8 mouse cellular contexts compared by ENCODE assay signal in genomic region chr6:91843628-91844153, GRCm38 (mm10). TPM values are rescaled to one million over a fixed set of nuclear protein-coding genes. Genes with fewer than 3 reads are reported as not detected.
DNase-seq lines count a peak whose midpoint lies in the region; ATAC-seq and TF ChIP-seq lines count a peak whose summit lies in the region.

No protein-coding gene starts in this region.

- DNase-seq in heart, postnatal 25 days (ENCODE audit: low spot score): no peak
- peak; percentile 58 for DNase-seq in brain, embryonic 14.5 days (ENCODE audit: low read depth)
- DNase-seq in hindbrain, embryonic 11.5 days (ENCODE audit: low spot score): peak; percentile 52
- DNase-seq in urinary bladder, adult 18-20 months (ENCODE audit: low spot score in 2 of 2): no peak
- DNase-seq in adipocyte (ENCODE audit: low spot score): no peak
- DNase-seq in spleen, adult 12 weeks (ENCODE audit: low spot score): no peak

- 5% methylated on average over 69 of the region's 69 CpGs for WGBS in heart, embryonic 12.5 days
- 4% methylated on average over 63 of the region's 69 CpGs for WGBS in hindbrain, embryonic 11.5 days
- WGBS in midbrain, embryonic 12.5 days: 5% methylated on average over 60 of the region's 69 CpGs

- no peaks in the 10 kb centered on the region for H3K9me3 ChIP-seq in heart, embryonic 12.5 days (replicated peaks)
- H3K9me3 ChIP-seq in hindbrain, embryonic 11.5 days (ENCODE audit: control insufficient read depth, low read length): no peaks in the 10 kb centered on the region
- H3K9me3 ChIP-seq in midbrain, embryonic 12.5 days: no peaks in the 10 kb centered on the region

- no peak for ATAC-seq in heart, embryonic 12.5 days (ENCODE audit: insufficient number of reproducible peaks, low FRiP score)
- ATAC-seq in hindbrain, embryonic 11.5 days (ENCODE audit: low FRiP score): no peak; the same call in 1 of the 2 replicates
- ATAC-seq in midbrain, embryonic 12.5 days (ENCODE audit: low FRiP score, low read depth): peak; percentile 24

- peak overlapping the region; percentile 59 for H3K4me3 ChIP-seq in heart, embryonic 12.5 days
- H3K4me3 ChIP-seq in hindbrain, embryonic 11.5 days (ENCODE audit: low read depth, low read length): peak overlapping the region; percentile 50
- peak overlapping the region; percentile 54 for H3K4me3 ChIP-seq in midbrain, embryonic 12.5 days

- no peak overlapping the region for H3K27ac ChIP-seq in heart, embryonic 12.5 days (ENCODE audit: poor library complexity, severe bottlenecking)
- H3K27ac ChIP-seq in hindbrain, embryonic 11.5 days (ENCODE audit: low read depth, low read length): no peak overlapping the region
- H3K27ac ChIP-seq in midbrain, embryonic 12.5 days (replicated peaks): no peak overlapping the region

- intact Hi-C loops in heart, postnatal 25 days (cut with DNase I): no loop called here

- H3K9ac ChIP-seq in heart, embryonic 12.5 days: peak overlapping the region; percentile 63
- peak overlapping the region; percentile 58 for H3K9ac ChIP-seq in hindbrain, embryonic 11.5 days (ENCODE audit: low read depth, low read length)
- peak overlapping the region; percentile 69 for H3K9ac ChIP-seq in midbrain, embryonic 12.5 days (replicated peaks)

- no peaks in the 10 kb centered on the region for H3K36me3 ChIP-seq in heart, embryonic 12.5 days
- H3K36me3 ChIP-seq in hindbrain, embryonic 11.5 days (ENCODE audit: control insufficient read depth, insufficient read depth, low read length): no peaks in the 10 kb centered on the region
- H3K36me3 ChIP-seq in midbrain, embryonic 12.5 days: no peaks in the 10 kb centered on the region

- peak overlapping the region; percentile 97 for H3K4me2 ChIP-seq in heart, embryonic 12.5 days
- H3K4me2 ChIP-seq in hindbrain, embryonic 11.5 days (replicated peaks; ENCODE audit: low read depth, low read length): peak overlapping the region; percentile 96
- peak overlapping the region; percentile 80 for H3K4me2 ChIP-seq in midbrain, embryonic 12.5 days (replicated peaks)

- peaks cover 85% of the 10 kb centered on the region for H3K27me3 ChIP-seq in heart, embryonic 12.5 days (replicated peaks)
- H3K27me3 ChIP-seq in hindbrain, embryonic 11.5 days (ENCODE audit: control insufficient read depth, insufficient read depth, low read length): peaks cover 34% of the 10 kb centered on the region
- peaks cover 73% of the 10 kb centered on the region for H3K27me3 ChIP-seq in midbrain, embryonic 12.5 days

- H3K4me1 ChIP-seq in heart, embryonic 12.5 days (replicated peaks): peaks cover 11% of the 10 kb centered on the region
- 0 out of 2 replicates have a peak, but pooled peaks cover 3% of the 10 kb centered on the region for H3K4me1 ChIP-seq in hindbrain, embryonic 11.5 days (replicated peaks; ENCODE audit: control insufficient read depth, insufficient read depth, low read length)
- peaks cover 28% of the 10 kb centered on the region for H3K4me1 ChIP-seq in midbrain, embryonic 12.5 days

- TF ChIP-seq POLR2A in brain, embryonic 14.5 days (IDR thresholded peaks at IDR 0.05; ENCODE audit: borderline replicate concordance, extremely low read depth, insufficient read depth, insufficient read length, poor library complexity, severe bottlenecking): 0 out of 2 replicates have a peak, but pooled peaks have one; percentile 27

- TF ChIP-seq CTCF in brain, embryonic 14.5 days (IDR thresholded peaks at IDR 0.05; ENCODE audit: borderline replicate concordance, extremely low read depth, insufficient read depth, insufficient read length): no peak

RNA-seq across cellular contexts. Expression of gene Grip2, which starts 16.6 kb away (rescaled TPM):
- 8.4 and 8.7 TPM in 2 replicates for polyA plus RNA-seq in heart, embryonic 12.5 days (2016; fragmentation: Nextera tagmentation; extraction: Ambion mirVana)
- total RNA-seq in heart, postnatal 25 days (2021): 10 to 100 TPM; 12.3 to 17.4 TPM
- polyA plus RNA-seq in brain, embryonic 14.5 days (2012; rRNA removed): 18.6 and 21.0 TPM in 2 replicates
- polyA plus RNA-seq in hindbrain, embryonic 11.5 days (2014; fragmentation: Nextera tagmentation; extraction: Ambion mirVana): 0.60 and 0.63 TPM in 2 replicates
- polyA plus RNA-seq in midbrain, embryonic 12.5 days (2016; fragmentation: Nextera tagmentation; extraction: Ambion mirVana): 2.1 TPM in 2 replicates

RNA-seq across cellular contexts. Expression of gene Ccdc174, which starts 34.2 kb away (rescaled TPM):
- polyA plus RNA-seq in heart, embryonic 12.5 days (2016; fragmentation: Nextera tagmentation; extraction: Ambion mirVana): 26.4 and 27.0 TPM in 2 replicates
- total RNA-seq in heart, postnatal 25 days (2021): 10 to 100 TPM in 1 of 2 experiments, 1 to 10 TPM in 1; 9.1 to 11.2 TPM
- 17.9 and 20.5 TPM in 2 replicates for polyA plus RNA-seq in brain, embryonic 14.5 days (2012; rRNA removed)
- polyA plus RNA-seq in hindbrain, embryonic 11.5 days (2014; fragmentation: Nextera tagmentation; extraction: Ambion mirVana): 49.2 and 61.5 TPM in 2 replicates
- polyA plus RNA-seq in midbrain, embryonic 12.5 days (2016; fragmentation: Nextera tagmentation; extraction: Ambion mirVana): 57.8 and 60.6 TPM in 2 replicates

RNA-seq across cellular contexts. Expression of gene 4930590J08Rik, which starts 58.9 kb away (rescaled TPM):
- 0.41 and 0.54 TPM in 2 replicates for polyA plus RNA-seq in heart, embryonic 12.5 days (2016; fragmentation: Nextera tagmentation; extraction: Ambion mirVana)
- total RNA-seq in heart, postnatal 25 days (2021): under 1 TPM; 0.55 to 0.67 TPM
- 2.9 and 4.4 TPM in 2 replicates for polyA plus RNA-seq in brain, embryonic 14.5 days (2012; rRNA removed)
- 0.40 and 1.2 TPM in 2 replicates for polyA plus RNA-seq in hindbrain, embryonic 11.5 days (2014; fragmentation: Nextera tagmentation; extraction: Ambion mirVana)
- polyA plus RNA-seq in midbrain, embryonic 12.5 days (2016; fragmentation: Nextera tagmentation; extraction: Ambion mirVana): 0.86 and 1.2 TPM in 2 replicates

Comparison
In these comparisons a context has a peak if more than half of its experiments do, and no peak if none do; other contexts are left out.
1. DNase-seq: peak in brain, embryonic 14.5 days (single experiment) and hindbrain, embryonic 11.5 days (single experiment); none in heart, postnatal 25 days (single experiment), urinary bladder, adult 18-20 months (0 of 2), adipocyte (single experiment) and spleen, adult 12 weeks (single experiment).
2. Peak in every context shown above with its lines, with median percentiles within 50 percentile points of each other: H3K4me2 ChIP-seq, H3K4me3 ChIP-seq and H3K9ac ChIP-seq.